Mouse (Mus musculus) hindbrain, embryonic 11.5 days (tissue): ENCODE data around the gene Gm9887. TPM values are rescaled to one million over a fixed set of nuclear protein-coding genes. Genes with fewer than 3 reads are reported as not detected.

ENCODE experiments used
- ATAC-seq: fragments of 200-750 bp; cut with Nextera tagmentation; 2 replicates; pipeline ENCODE4 v1.8.0; 2017; ENCODE audit warnings: mild to moderate bottlenecking, moderate TSS enrichment, moderate library complexity; ENCODE audit not compliant: low FRiP score
- DNase-seq: peaks from one replicate; pipeline ENCODE4 v3.0.0-alpha.2; 2015; ENCODE audit warnings: low spot score
- H3K27ac ChIP-seq: fragments of 300-500 bp; sonication (generic); 2 replicates; pipeline ENCODE4 v1.5.1; 2014; ENCODE audit warnings: mild to moderate bottlenecking, low read depth, low read length
- H3K27me3 ChIP-seq: fragments of 300-500 bp; sonication (generic); 2 replicates; pipeline ENCODE4 v1.6.1; 2014; ENCODE audit warnings: mild to moderate bottlenecking, low read length, moderate library complexity, mixed read lengths; ENCODE audit not compliant: control insufficient read depth, insufficient read depth
- H3K36me3 ChIP-seq: fragments of 300-500 bp; sonication (generic); 2 replicates; pipeline ENCODE4 v1.6.1; 2014; ENCODE audit warnings: mild to moderate bottlenecking, low read length, moderate library complexity, mixed read lengths; ENCODE audit not compliant: control insufficient read depth, insufficient read depth
- H3K4me1 ChIP-seq: fragments of 300-500 bp; sonication (generic); replicated peaks from 2 replicates; pipeline ENCODE4 v1.6.1; 2014; ENCODE audit warnings: low read length, mixed read lengths; ENCODE audit not compliant: control insufficient read depth, insufficient read depth
- H3K4me2 ChIP-seq: fragments of 300-500 bp; sonication (generic); replicated peaks from 2 replicates; pipeline ENCODE4 v1.6.1; 2014; ENCODE audit warnings: mild to moderate bottlenecking, low read depth, low read length
- H3K4me3 ChIP-seq: fragments of 300-500 bp; sonication (generic); 2 replicates; pipeline ENCODE4 v1.5.1; 2014; ENCODE audit warnings: low read depth, low read length
- H3K9ac ChIP-seq: fragments of 300-500 bp; sonication (generic); 2 replicates; pipeline ENCODE4 v1.6.1; 2014; ENCODE audit warnings: low read depth, low read length
- H3K9me3 ChIP-seq: fragments of 300-500 bp; sonication (generic); 2 replicates; pipeline ENCODE4 v1.6.1; 2016; ENCODE audit warnings: low read length; ENCODE audit not compliant: control insufficient read depth
- WGBS: fragments of 180-500 bp; shearing (Covaris S2); extraction: QIAGEN DNeasy Blood & Tissue Kit; methylation state at CpG from one replicate; pipeline ENCODE4 v1.1.7; 2014; 5-methylcytosine and 5-hydroxymethylcytosine counted together
- polyA plus RNA-seq: library from polyadenylated mRNA; unstranded; fragments of >200 nt; fragmentation: Nextera tagmentation; extraction: Ambion mirVana; gene quantifications from 2 replicates; pipeline ENCODE4 v1.2.1, GENCODE M21; 2014

Gm9887 gene
- polyA plus RNA-seq, 1 experiment from 2014 or later = 1.3 TPM

DNA sequence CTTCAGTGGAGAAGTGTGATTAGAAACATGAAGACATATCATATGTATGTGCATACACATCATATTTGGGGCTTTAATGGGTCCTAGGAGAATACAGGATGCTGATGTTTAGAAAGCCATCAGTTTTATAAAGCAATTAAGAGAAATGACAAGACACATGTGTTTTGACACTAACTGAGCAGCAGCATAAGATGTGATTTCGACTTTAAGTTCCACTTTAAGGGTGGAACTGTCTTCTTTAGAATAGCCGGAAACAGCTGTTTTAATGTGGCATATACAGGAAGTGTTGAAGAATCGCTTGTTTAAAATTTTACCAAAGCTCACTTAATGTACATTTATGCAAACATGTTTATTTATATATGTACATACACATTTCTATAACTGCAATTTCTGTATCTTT is 41.0 kb upstream of the Gm9887 start:
- ATAC-seq (no peak), DNase-seq (no peak)
- Histone ChIP-seq H3K4me2 (no peak overlapping the region), H3K36me3 (no peaks in the 10 kb centered on the region), H3K4me1 (no peaks in the 10 kb centered on the region), H3K4me3 (no peak overlapping the region), H3K9me3 (no peaks in the 10 kb centered on the region), H3K27ac (no peak overlapping the region), H3K9ac (no peak overlapping the region), H3K27me3 (no peaks in the 10 kb centered on the region)
- 82% methylated on average over 3 of the region's 3 CpGs for WGBS

DNA sequence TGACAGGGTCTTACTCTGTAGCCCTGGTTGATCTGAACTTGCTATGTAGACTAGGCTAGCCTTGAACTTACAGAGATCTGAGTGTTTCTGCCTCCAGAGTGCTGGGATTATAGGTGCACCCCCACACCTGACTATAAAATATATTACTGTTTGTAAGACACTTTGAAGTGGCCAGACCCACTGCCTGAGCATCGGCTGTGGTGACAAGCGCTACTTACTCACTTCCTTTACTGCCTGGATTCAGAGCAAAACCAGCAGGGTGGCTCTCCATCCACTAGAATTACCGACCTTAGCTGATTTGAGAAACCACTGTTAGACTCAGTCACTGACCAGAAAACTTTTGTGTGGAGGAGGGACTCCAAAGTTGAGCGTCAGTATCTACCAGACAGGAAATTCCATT is 39.7 kb upstream of the Gm9887 start:
- WGBS = 72% methylated on average over 4 of the region's 4 CpGs
- Histone ChIP-seq H3K4me3 (no peak overlapping the region), H3K27ac (no peak overlapping the region), H3K36me3 (no peaks in the 10 kb centered on the region), H3K9me3 (no peaks in the 10 kb centered on the region), H3K27me3 (no peaks in the 10 kb centered on the region), H3K4me2 (no peak overlapping the region), H3K9ac (no peak overlapping the region), H3K4me1 (no peaks in the 10 kb centered on the region)
- no peak for ATAC-seq
- DNase-seq = no peak

GRCm38 (mm10) chr12:69410767-69411166 is 38.5 kb upstream of the Gm9887 start:
- H3K27me3 ChIP-seq = no peaks in the 10 kb centered on the region
- H3K27ac ChIP-seq = no peak overlapping the region
- H3K9me3 ChIP-seq = no peaks in the 10 kb centered on the region
- 65% methylated on average over 5 of the region's 5 CpGs for WGBS
- H3K36me3 ChIP-seq = no peaks in the 10 kb centered on the region
- H3K4me2 ChIP-seq = no peak overlapping the region
- H3K9ac ChIP-seq = no peak overlapping the region
- no peaks in the 10 kb centered on the region for H3K4me1 ChIP-seq
- DNase-seq = no peak
- ATAC-seq = no peak
- H3K4me3 ChIP-seq = no peak overlapping the region

DNA sequence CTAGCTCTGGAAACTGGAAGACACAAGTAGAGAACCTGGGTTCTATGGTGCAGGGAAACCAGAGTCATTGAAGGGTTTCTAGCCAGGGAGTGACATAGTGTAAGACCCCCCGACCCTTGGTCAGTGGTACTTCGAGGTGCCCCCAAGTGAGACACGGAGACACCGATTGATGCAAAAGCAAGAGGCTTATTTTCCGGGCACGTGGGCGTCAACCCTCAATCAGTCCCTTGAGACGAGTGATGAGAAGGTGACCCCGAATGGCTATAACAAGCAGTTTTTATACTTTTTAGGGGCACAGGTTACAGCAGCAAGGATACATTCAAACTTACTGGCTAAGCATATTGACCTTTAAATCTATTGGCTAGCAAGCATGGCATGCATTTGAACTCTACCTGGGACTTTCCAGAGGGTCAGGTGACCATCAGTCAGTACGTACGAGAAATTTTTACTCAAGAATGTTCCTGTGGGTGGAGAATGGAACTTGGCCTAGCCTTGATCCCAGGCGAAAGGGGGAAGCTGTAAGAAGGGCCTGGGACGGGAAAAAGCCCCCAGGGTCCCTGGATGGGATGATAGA is 30.4 kb upstream of the Gm9887 start:
- DNase-seq (no peak), ATAC-seq (no peak)
- Histone ChIP-seq H3K4me2 (no peak overlapping the region), H3K4me3 (no peak overlapping the region), H3K4me1 (no peaks in the 10 kb centered on the region), H3K36me3 (no peaks in the 10 kb centered on the region), H3K9ac (no peak overlapping the region), H3K27ac (no peak overlapping the region), H3K9me3 (no peaks in the 10 kb centered on the region), H3K27me3 (no peaks in the 10 kb centered on the region)
- WGBS = 90% methylated on average over 13 of the region's 13 CpGs

- Histone ChIP-seq H3K4me2 (no peak overlapping the region), H3K4me3 (no peak overlapping the region), H3K27ac (no peak overlapping the region), H3K9me3 (no peaks in the 10 kb centered on the region), H3K36me3 (no peaks in the 10 kb centered on the region), H3K4me1 (no peaks in the 10 kb centered on the region), H3K9ac (no peak overlapping the region; the same call in 1 of the 2 replicates), H3K27me3 (no peaks in the 10 kb centered on the region)
- WGBS = 72% methylated on average over 9 of the region's 9 CpGs
- DNase-seq = no peak
- no peak for ATAC-seq
Measured at GRCm38 (mm10) chr12:69402100-69402499, 29.8 kb upstream of the Gm9887 start.

- Histone ChIP-seq H3K36me3 (no peaks in the 10 kb centered on the region), H3K27ac (no peak overlapping the region), H3K9ac (no peak overlapping the region), H3K4me2 (no peak overlapping the region), H3K4me1 (no peaks in the 10 kb centered on the region), H3K27me3 (no peaks in the 10 kb centered on the region), H3K9me3 (no peaks in the 10 kb centered on the region), H3K4me3 (no peak overlapping the region)
- 58% methylated on average over 2 of the region's 2 CpGs for WGBS
- no peak for ATAC-seq
- DNase-seq = no peak
Measured at GRCm38 (mm10) chr12:69400871-69401286, 28.6 kb upstream of the Gm9887 start.

DNA sequence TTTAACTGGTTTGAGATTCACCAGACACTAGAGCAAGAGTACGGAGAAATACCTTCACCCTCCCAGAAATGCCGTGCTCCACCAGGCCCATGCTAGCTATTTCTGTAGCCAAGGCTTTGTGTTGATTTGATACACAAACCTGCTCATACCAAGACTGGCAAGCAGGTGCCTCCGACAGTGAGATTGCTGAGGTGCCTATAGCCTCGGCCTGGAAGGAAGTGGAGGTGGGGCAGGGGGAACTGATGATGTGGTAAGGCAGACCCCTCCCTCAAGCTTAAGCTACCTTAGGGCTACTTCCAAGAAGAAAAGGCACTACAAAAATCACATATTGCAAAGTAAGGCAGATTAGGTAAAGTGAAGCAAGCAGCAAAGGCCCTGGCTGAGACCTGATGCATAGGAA is 28.1 kb upstream of the Gm9887 start:
- ATAC-seq (no peak), DNase-seq (no peak)
- H3K9me3 ChIP-seq = no peaks in the 10 kb centered on the region
- no peaks in the 10 kb centered on the region for H3K36me3 ChIP-seq
- H3K9ac ChIP-seq = no peak overlapping the region
- H3K4me1 ChIP-seq = no peaks in the 10 kb centered on the region
- 83% methylated on average over 4 of the region's 4 CpGs for WGBS
- H3K27ac ChIP-seq = no peak overlapping the region
- no peak overlapping the region for H3K4me2 ChIP-seq
- H3K27me3 ChIP-seq = no peaks in the 10 kb centered on the region
- no peak overlapping the region for H3K4me3 ChIP-seq

GRCm38 (mm10) chr12:69394456-69394855 is 22.2 kb upstream of the Gm9887 start:
- DNase-seq (no peak), ATAC-seq (no peak)
- Histone ChIP-seq H3K4me3 (no peak overlapping the region), H3K4me2 (no peak overlapping the region), H3K9ac (no peak overlapping the region), H3K27ac (no peak overlapping the region), H3K27me3 (no peaks in the 10 kb centered on the region), H3K36me3 (no peaks in the 10 kb centered on the region), H3K9me3 (no peaks in the 10 kb centered on the region), H3K4me1 (no peaks in the 10 kb centered on the region)
- 83% methylated on average over 6 of the region's 6 CpGs for WGBS

GRCm38 (mm10) chr12:69393076-69393475 is 20.8 kb upstream of the Gm9887 start:
- whole genome bisulfite sequencing = 84% methylated on average over 10 of the region's 10 CpGs
- H3K4me1 ChIP-seq = no peaks in the 10 kb centered on the region
- H3K36me3 ChIP-seq = no peaks in the 10 kb centered on the region
- H3K4me3 ChIP-seq = no peak overlapping the region
- H3K4me2 ChIP-seq = no peak overlapping the region
- no peak overlapping the region for H3K9ac ChIP-seq
- ATAC-seq = no peak
- no peak overlapping the region for H3K27ac ChIP-seq
- no peak for DNase-seq
- H3K9me3 ChIP-seq = no peaks in the 10 kb centered on the region
- H3K27me3 ChIP-seq = no peaks in the 10 kb centered on the region
